Mouse (Mus musculus): Measurements from ENCODE around the gene Dcun1d2. TPM values are rescaled to one million over a fixed set of nuclear protein-coding genes. Genes with fewer than 3 reads are reported as not detected.

The Dcun1d2 gene
- total and polyA plus RNA-seq, 2 experiments from 2014 or later = 24.4 to 32.7 TPM

- no peak for TF ChIP-seq CTCF (IDR thresholded peaks at IDR 0.05)
- no peak for DNase-seq (ENCODE audit: low spot score)
- 99% methylated on average over 8 of the region's 8 CpGs for WGBS
Observed at GRCm38 (mm10) chr8:13299571-13299970, 11.6 kb upstream of the Dcun1d2 start.

GRCm38 (mm10) chr8:13293677-13294470 lies 5.9 kb upstream of the Dcun1d2 start:
- Histone ChIP-seq H3K27me3 (ENCODE audit: insufficient read depth, low read length) (no peaks in the 10 kb centered on the region), H3K27ac (ENCODE audit: low read depth, low read length) (no peak overlapping the region), H3K9ac (replicated peaks; ENCODE audit: low read length, poor library complexity, severe bottlenecking) (no peak overlapping the region), H3K9me3 (ENCODE audit: low read length) (no peaks in the 10 kb centered on the region), H3K36me3 (ENCODE audit: insufficient read depth, low read length) (peaks cover 43% of the 10 kb centered on the region), H3K4me3 (ENCODE audit: low read depth, low read length) (no peak overlapping the region), H3K4me2 (ENCODE audit: low read depth, low read length, poor library complexity, severe bottlenecking) (no peak overlapping the region), H3K4me1 (ENCODE audit: insufficient read depth, low read length) (0 out of 2 replicates have a peak, but pooled peaks cover 3% of the 10 kb centered on the region)
- DNase-seq (ENCODE audit: low spot score) (no peak), ATAC-seq (ENCODE audit: low FRiP score) (no peak)
- WGBS = 94% methylated on average over 9 of the region's 9 CpGs
- TF ChIP-seq CTCF (IDR thresholded peaks at IDR 0.05) = no peak

More at GRCm38 (mm10) chr8:13299571-13299970, 11.6 kb upstream of the Dcun1d2 start:
- Histone ChIP-seq H3K4me2 (ENCODE audit: low read depth, low read length, poor library complexity, severe bottlenecking) (no peak overlapping the region), H3K27me3 (ENCODE audit: insufficient read depth, low read length) (no peaks in the 10 kb centered on the region), H3K27ac (ENCODE audit: low read depth, low read length) (no peak overlapping the region), H3K4me1 (ENCODE audit: insufficient read depth, low read length) (no peaks in the 10 kb centered on the region), H3K36me3 (ENCODE audit: insufficient read depth, low read length) (peaks cover 69% of the 10 kb centered on the region), H3K9ac (replicated peaks; ENCODE audit: low read length, poor library complexity, severe bottlenecking) (no peak overlapping the region), H3K4me3 (ENCODE audit: low read depth, low read length) (no peak overlapping the region), H3K9me3 (ENCODE audit: low read length) (no peaks in the 10 kb centered on the region)
- ATAC-seq (ENCODE audit: low FRiP score) = no peak

GRCm38 (mm10) chr8:13292364-13292763 lies 4.4 kb upstream of the Dcun1d2 start:
- no peaks in the 10 kb centered on the region for H3K27me3 ChIP-seq (ENCODE audit: insufficient read depth, low read length)
- DNase-seq (ENCODE audit: low spot score) = peak; percentile 61
- H3K9me3 ChIP-seq (ENCODE audit: low read length) = no peaks in the 10 kb centered on the region
- H3K9ac ChIP-seq (replicated peaks; ENCODE audit: low read length, poor library complexity, severe bottlenecking) = no peak overlapping the region
- H3K4me3 ChIP-seq (ENCODE audit: low read depth, low read length) = no peak overlapping the region
- peak; percentile 86 for TF ChIP-seq CTCF (IDR thresholded peaks at IDR 0.05)
- no peak overlapping the region for H3K27ac ChIP-seq (ENCODE audit: low read depth, low read length)
- WGBS = 26% methylated on average over 9 of the region's 9 CpGs
- no peak for ATAC-seq (ENCODE audit: low FRiP score)
- H3K4me1 ChIP-seq (ENCODE audit: insufficient read depth, low read length) = 0 out of 2 replicates have a peak, but pooled peaks cover 3% of the 10 kb centered on the region
- H3K36me3 ChIP-seq (ENCODE audit: insufficient read depth, low read length) = peaks cover 38% of the 10 kb centered on the region
- H3K4me2 ChIP-seq (ENCODE audit: low read depth, low read length, poor library complexity, severe bottlenecking) = no peak overlapping the region

- no peak for TF ChIP-seq CTCF (IDR thresholded peaks at IDR 0.05)
- H3K27me3 ChIP-seq (ENCODE audit: insufficient read depth, low read length) = no peaks in the 10 kb centered on the region
- DNase-seq (ENCODE audit: low spot score) (no peak), ATAC-seq (ENCODE audit: low FRiP score) (no peak)
- H3K9me3 ChIP-seq (ENCODE audit: low read length) = no peaks in the 10 kb centered on the region
- peak overlapping the region; percentile 73 for H3K9ac ChIP-seq (replicated peaks; ENCODE audit: low read length, poor library complexity, severe bottlenecking)
- H3K4me2 ChIP-seq (ENCODE audit: low read depth, low read length, poor library complexity, severe bottlenecking) = peak overlapping the region; percentile 93
- H3K36me3 ChIP-seq (ENCODE audit: insufficient read depth, low read length) = peaks cover 7% of the 10 kb centered on the region; the same call in 1 of the 2 replicates
- peak overlapping the region; percentile 84 for H3K4me3 ChIP-seq (ENCODE audit: low read depth, low read length)
- peak overlapping the region; percentile 91; the same call in 1 of the 2 replicates for H3K27ac ChIP-seq (ENCODE audit: low read depth, low read length)
- WGBS = 4% methylated on average over 6 of the region's 6 CpGs
- peaks cover 10% of the 10 kb centered on the region; the same call in 1 of the 2 replicates for H3K4me1 ChIP-seq (ENCODE audit: insufficient read depth, low read length)
Observed at GRCm38 (mm10) chr8:13288646-13289045, 715 bp upstream of the Dcun1d2 start.

- under 1% methylated on average over 30 of the region's 34 CpGs for WGBS
Observed at GRCm38 (mm10) chr8:13287304-13287691, 633 bp downstream of the Dcun1d2 start.

GRCm38 (mm10) chr8:13283200-13283599 lies 4.7 kb downstream of the Dcun1d2 start:
- Histone ChIP-seq H3K27me3 (ENCODE audit: insufficient read depth, low read length) (no peaks in the 10 kb centered on the region), H3K36me3 (ENCODE audit: insufficient read depth, low read length) (peaks cover 6% of the 10 kb centered on the region; the same call in 1 of the 2 replicates), H3K27ac (ENCODE audit: low read depth, low read length) (no peak overlapping the region), H3K4me2 (ENCODE audit: low read depth, low read length, poor library complexity, severe bottlenecking) (no peak overlapping the region), H3K4me3 (ENCODE audit: low read depth, low read length) (no peak overlapping the region), H3K9me3 (ENCODE audit: low read length) (no peaks in the 10 kb centered on the region), H3K9ac (replicated peaks; ENCODE audit: low read length, poor library complexity, severe bottlenecking) (no peak overlapping the region), H3K4me1 (ENCODE audit: insufficient read depth, low read length) (peaks cover 7% of the 10 kb centered on the region; the same call in 1 of the 2 replicates)
- DNase-seq (ENCODE audit: low spot score) = no peak
- 90% methylated on average over 1 of the region's 1 CpGs for WGBS
- no peak for ATAC-seq (ENCODE audit: low FRiP score)
- TF ChIP-seq CTCF (IDR thresholded peaks at IDR 0.05) = peak; percentile 46

More at GRCm38 (mm10) chr8:13287304-13287691, 633 bp downstream of the Dcun1d2 start:
- Histone ChIP-seq H3K9me3 (ENCODE audit: low read length) (no peaks in the 10 kb centered on the region), H3K4me2 (ENCODE audit: low read depth, low read length, poor library complexity, severe bottlenecking) (peak overlapping the region; percentile 93), H3K27ac (ENCODE audit: low read depth, low read length) (peak overlapping the region; percentile 91), H3K4me1 (ENCODE audit: insufficient read depth, low read length) (peaks cover 10% of the 10 kb centered on the region; the same call in 1 of the 2 replicates), H3K4me3 (ENCODE audit: low read depth, low read length) (peak overlapping the region; percentile 84), H3K36me3 (ENCODE audit: insufficient read depth, low read length) (peaks cover 5% of the 10 kb centered on the region; the same call in 1 of the 2 replicates), H3K27me3 (ENCODE audit: insufficient read depth, low read length) (no peaks in the 10 kb centered on the region), H3K9ac (replicated peaks; ENCODE audit: low read length, poor library complexity, severe bottlenecking) (peak overlapping the region; percentile 73)
- ATAC-seq (ENCODE audit: low FRiP score) (peak; percentile 81), DNase-seq (ENCODE audit: low spot score) (peak; percentile 85)
- TF ChIP-seq CTCF (IDR thresholded peaks at IDR 0.05) = no peak

Measured in midbrain, postnatal 0 days (tissue).